Mouse (Mus musculus) lung, adult 2 months (tissue): ENCODE measurements around the gene Mmp7.

Experiments used
- CTCF ChIP-seq: fragments of 200-500 bp; IDR thresholded peaks from 2 replicates; pipeline ENCODE4 v1.5.1; 2011; ENCODE audit warnings: mild to moderate bottlenecking, low read length, control low read depth; ENCODE audit not compliant: insufficient read depth
- POLR2A ChIP-seq: fragments of 200-500 bp; IDR thresholded peaks from 2 replicates; pipeline ENCODE4 v1.6.1; 2011; ENCODE audit warnings: low read depth, mild to moderate bottlenecking, control low read depth, low read length, borderline replicate concordance; ENCODE audit errors: extremely low read depth

- no peak for TF ChIP-seq CTCF
- TF ChIP-seq POLR2A = no peak
These were observed 39.4 kb upstream of the Mmp7 start for GRCm38 (mm10) chr9:7652351-7653085.
